Mouse (Mus musculus) ES-CJ7 (cell line): Measurements from ENCODE around the gene Sh3yl1.

Experiments used
- DNase-seq: peaks from one replicate; pipeline ENCODE4 v3.0.0; 2011; ENCODE audit warnings: low read depth, low spot score

The Sh3yl1 gene

GRCm38 (mm10) chr12:30943057-30943986, 31.9 kb downstream of the Sh3yl1 start:
- DNase-seq: peak; percentile 15

GRCm38 (mm10) chr12:30944197-30944596, 32.7 kb downstream of the Sh3yl1 start:
- DNase-seq: no peak

- no peak for DNase-seq
These were observed 59.2 kb downstream of the Sh3yl1 start for GRCm38 (mm10) chr12:30970700-30971099.

- no peak for DNase-seq
These were observed 92.3 kb downstream of the Sh3yl1 start for GRCm38 (mm10) chr12:31003795-31004194.

GRCm38 (mm10) chr12:31005010-31005409, 93.5 kb downstream of the Sh3yl1 start:
- peak; percentile 77 for DNase-seq

- peak; percentile 42 for DNase-seq
These were observed 96.7 kb downstream of the Sh3yl1 start for GRCm38 (mm10) chr12:31008171-31008570.
